Mouse (Mus musculus) adrenal gland, adult 18-20 months (tissue): Measurements from ENCODE around the gene Eea1. TPM values are rescaled to one million over a fixed set of nuclear protein-coding genes. Genes with fewer than 3 reads are reported as not detected.
"Not testable (repeated sequence)": the region's sequence is repeated elsewhere in the genome, so short reads cannot be mapped to it uniquely, and the experiment has no call there.

Source experiments
- DNase-seq, 2 experiments: peaks; one replicate each; pipeline ENCODE4 v3.0.0; 2021 to 2022; ENCODE audit warnings: low spot score in 2 of 2
- total RNA-seq, 2 experiments: library from RNA; stranded (reverse); gene quantifications; 1 replicate in 1 of 2; 2 replicates in 1 of 2; pipeline ENCODE4 v1.2.3; 2021

Eea1 gene
- total RNA-seq, 2 experiments from 2014 or later = 20.5 to 47.4 TPM

DNA sequence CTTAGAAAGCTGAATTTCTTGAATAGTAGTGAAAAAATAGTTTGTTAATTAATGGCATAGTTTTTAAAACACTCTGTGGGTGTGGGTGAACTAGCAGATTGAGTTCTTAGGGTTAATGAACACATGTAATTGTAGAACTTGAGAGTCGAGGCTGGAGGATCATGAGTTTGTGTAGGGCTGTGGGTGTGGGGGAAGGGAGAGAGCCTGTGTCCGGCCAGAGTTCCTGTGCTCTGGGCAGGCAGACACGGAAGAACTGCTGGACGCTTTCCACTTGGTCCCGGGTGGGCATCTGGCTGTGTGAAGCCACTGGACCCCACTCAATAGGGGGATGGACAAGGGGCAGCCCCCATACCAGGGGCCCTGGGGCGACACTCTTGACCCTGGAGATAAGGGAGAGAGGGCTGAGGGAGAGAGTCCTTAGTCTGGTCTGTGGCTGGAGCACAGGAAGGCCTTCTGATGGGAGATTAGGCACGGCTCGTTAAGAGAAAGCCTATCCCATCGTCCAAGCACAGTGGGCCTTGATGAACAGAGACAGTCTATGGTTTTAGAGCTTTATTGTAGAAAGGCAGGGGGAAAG lies 107.6 kb downstream of the Eea1 start:
- DNase-seq = no peak

GRCm38 (mm10) chr10:96048550-96048949 lies 108.1 kb downstream of the Eea1 start:
- DNase-seq = no peak

DNA sequence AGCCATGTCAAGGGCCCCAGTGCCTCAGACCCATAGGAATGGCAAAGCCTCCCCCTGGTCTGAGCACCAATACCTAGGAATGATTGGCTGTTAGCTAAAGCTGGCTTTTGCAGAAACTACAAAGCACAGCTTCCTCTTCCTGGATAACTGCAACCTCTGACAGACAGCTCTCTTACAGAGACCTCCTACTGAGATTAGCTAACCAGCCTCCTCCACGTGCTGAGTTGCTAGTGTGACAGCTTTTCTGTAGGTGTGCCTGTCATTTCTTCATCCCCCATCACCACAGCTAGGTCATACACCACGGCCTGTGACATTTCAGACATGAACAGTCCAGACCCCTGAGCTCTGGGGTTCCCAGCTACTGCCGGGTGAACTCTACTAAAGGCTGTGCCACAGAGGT lies 126.9 kb downstream of the Eea1 start:
- no peak for DNase-seq

DNA sequence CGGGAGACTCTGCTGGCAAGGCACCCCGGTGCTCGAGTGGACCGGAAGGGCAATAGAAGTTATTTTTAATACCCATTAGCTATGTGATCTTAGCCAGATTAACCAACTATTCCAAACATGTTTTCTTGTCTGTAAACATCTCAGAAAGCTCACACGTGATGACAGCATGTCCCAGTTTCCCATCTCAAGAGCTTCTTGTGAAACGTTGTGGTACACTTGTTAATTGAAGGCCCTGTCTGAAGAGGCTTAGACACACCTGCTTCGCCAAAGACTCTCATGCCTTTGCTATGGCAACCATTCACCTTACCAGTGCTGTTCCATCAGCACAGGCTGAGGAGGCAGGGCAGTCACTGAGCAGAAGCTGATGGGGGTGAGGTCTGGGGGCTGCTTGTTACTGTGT lies 133.9 kb downstream of the Eea1 start:
- DNase-seq = no peak

- no peak for DNase-seq
These were observed 135.0 kb downstream of the Eea1 start for GRCm38 (mm10) chr10:96075403-96075802.

DNA sequence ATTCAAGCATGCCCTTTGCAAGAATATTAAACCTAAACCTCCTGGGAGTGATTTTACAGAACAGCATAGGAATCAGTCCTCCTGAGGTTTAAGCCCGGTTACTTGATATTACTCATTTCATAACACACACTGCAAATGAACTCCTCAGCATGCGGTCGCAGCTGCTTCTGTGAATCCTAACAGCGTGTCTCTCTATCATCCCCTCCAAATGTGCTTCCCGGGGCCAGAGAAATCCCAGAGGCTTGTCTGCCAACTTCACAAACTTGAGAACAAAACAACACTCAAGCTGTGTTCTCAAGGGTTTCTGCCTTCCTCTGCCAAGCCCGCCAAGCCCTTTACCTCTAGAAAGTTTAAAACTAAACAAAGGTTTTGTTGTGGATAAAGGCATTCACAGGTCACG lies 135.4 kb downstream of the Eea1 start:
- DNase-seq = no peak

DNA sequence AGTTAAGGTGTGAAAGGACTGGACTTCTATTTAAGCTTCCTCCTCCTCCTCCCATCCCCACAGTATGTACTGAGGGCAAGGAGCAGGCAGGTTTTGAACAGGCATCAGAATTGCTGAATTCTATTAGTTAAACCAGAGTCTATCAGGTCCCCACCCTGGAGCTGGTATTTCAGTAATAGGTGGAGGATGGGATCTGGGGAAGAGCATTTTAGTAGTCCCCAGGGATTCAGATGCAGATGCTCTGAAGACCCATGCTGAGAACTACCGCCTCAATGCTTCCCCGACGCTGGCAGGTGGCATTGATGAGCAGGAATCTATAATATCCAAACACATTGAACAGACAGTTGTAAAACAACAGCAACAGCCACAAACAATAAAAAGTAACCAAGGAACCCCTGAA lies 136.0 kb downstream of the Eea1 start:
- DNase-seq = no peak

GRCm38 (mm10) chr10:96077480-96078066 lies 137.1 kb downstream of the Eea1 start:
- DNase-seq = not testable (repeated sequence)

- DNase-seq = no peak
These were observed 139.4 kb downstream of the Eea1 start for GRCm38 (mm10) chr10:96079823-96080222.

DNA sequence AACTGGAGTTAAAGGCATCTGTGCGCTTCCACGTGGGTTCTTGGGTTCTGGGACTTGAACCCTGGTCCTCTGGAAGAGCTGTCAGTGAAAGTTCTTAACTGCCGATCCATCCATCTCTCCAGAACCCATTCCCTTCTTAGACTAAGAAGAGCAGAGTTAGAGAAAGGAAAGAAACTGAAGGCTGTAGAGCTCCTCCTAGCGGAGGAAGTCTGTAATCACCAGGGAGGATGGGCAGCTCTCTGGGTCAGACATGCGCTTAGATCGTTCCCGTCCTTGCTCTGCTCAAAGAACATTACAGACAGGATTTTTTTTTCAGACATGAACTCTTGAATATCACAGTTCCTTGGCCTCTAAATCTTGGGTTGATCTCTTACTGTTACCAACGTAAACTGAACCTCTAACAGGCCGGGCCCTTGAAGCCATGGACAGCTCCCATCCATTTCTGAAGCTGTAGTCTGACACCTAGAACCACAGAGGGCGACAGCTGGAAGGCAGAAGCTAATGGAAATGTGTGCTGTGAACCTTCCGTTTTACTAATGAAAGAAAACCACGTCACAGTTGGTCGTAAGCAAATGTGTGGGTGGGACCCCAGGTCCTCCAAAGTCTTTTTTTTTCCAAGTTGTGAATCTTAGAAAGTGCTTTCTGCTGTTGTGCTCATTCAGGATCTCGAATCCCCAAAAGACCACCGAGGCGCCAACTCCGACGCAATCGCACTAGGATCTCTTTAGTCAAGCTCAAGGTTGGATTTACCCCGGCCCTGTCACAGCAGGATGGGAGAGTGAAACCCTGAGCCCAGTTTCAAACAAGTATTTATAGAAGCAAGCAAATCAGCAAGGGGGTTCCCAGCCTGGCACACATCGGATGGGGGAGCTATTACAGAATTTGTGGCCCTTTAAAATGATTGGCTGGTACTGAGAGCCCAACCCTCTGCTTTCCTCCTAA lies 140.3 kb downstream of the Eea1 start:
- no peak for DNase-seq

GRCm38 (mm10) chr10:96082203-96082602 lies 141.8 kb downstream of the Eea1 start:
- no peak for DNase-seq

GRCm38 (mm10) chr10:96089744-96090143 lies 149.3 kb downstream of the Eea1 start:
- no peak for DNase-seq

DNA sequence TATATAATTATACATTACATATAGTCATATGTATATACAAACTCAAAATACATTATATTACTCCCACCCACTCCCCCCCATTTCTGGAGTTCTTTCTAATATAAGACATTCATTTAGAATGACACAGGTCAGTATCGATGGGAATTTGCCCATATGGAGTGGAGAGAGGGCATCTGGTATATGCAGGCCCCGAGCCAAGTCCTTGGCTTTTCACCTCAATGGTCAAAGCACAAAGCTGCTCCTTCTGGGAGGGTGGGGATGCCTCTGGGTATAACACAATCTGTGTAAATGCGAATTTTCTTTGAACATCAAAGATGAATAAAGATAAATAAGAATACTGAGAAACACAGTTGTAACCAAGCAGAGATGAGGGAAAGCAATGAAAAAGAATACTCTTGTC lies 149.9 kb downstream of the Eea1 start:
- DNase-seq = no peak

GRCm38 (mm10) chr10:96093890-96094531 lies 153.6 kb downstream of the Eea1 start:
- no peak for DNase-seq

GRCm38 (mm10) chr10:96094559-96094958 lies 154.1 kb downstream of the Eea1 start:
- no peak for DNase-seq

Other genes with a start within 250 kb of the Eea1 start
- gene Gm33543, start 97.7 kb upstream of the Eea1 start, total RNA-seq = not detected
- gene Gm5426, start 196.0 kb downstream of the Eea1 start, total RNA-seq = not detected